Mouse (Mus musculus) fibroblast of lung, adult 2 months (primary cell): ENCODE measurements around the gene Hpcal1.

Source experiments
- DNase-seq: peaks from one replicate; pipeline ENCODE4 v3.0.0-alpha.2; 2011; ENCODE audit warnings: low read depth

The Hpcal1 gene

DNA sequence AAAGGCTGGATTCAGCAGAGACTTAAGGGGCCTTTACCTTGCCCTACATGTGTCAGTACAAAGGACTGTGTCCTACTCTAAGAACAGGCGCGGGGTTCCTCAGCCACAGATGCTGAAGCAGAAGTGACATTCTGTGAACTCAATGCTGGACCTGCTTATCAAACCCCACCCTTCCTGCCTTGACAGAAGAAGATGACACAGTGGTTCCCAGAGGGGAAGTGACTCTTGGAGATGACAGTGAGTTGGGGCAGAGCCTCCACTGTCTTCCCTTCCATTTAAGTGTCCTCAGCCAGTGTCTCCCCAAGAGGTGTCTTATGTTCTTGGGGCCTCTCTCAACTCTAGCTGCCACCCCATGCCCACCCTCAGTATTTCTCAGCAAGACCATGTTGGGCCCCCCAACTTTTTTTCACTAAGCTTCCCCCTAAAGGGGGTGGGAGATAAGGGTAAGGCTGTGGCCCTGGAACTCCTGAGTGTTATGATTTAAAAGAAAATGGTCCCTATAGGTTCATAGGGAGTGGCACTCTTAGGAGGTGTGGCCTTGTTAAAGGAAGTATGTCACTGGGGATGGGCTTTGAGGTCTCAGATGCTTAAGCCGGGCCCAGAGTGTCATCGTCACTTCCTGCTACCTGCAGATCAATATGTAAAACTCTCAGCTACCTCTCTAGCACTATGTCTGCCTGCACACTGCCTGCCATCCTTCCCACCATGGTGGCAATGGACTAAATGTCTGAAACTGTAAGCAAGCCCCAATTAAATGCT lies 25.2 kb downstream of the Hpcal1 start:
- no peak for DNase-seq

DNA sequence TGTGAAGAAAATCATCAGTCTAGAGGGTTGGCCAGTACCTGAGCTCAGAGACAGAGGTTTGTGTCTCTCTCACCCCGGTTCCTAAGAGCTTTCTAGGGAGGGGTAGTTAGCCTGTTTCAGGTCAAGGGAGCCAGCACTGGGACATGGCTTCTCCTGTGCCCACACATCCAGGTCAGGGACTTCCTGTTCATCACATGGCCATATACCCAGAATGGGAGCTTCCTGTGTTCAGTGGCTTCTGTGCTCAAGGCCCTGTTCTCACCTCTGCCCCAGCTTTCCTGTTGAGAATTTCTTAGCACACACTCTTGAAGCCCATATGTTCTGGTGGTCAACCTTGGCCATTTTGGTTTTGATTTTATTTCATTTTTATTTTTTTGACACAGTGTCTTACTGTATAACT lies 26.6 kb downstream of the Hpcal1 start:
- no peak for DNase-seq

DNA sequence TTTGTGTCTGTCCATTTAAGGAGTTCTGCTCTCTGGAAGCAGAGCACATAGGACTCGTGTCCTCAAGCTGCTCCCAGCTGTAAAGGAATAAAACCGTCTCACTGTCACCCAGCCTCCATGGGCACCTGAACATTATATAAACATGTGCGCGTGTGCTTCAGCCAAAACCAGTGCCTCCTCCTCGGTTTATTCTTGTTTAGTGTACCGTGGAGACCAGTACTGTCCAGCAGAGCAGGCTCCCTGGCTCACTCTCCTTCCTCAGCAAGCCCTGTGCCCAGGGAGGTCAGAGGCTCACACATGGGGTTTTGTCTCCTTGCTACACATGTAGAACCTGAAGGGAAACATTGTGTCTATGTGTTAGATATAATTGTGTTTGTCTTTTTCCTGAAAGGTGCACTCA lies 27.5 kb downstream of the Hpcal1 start:
- DNase-seq = no peak

DNA sequence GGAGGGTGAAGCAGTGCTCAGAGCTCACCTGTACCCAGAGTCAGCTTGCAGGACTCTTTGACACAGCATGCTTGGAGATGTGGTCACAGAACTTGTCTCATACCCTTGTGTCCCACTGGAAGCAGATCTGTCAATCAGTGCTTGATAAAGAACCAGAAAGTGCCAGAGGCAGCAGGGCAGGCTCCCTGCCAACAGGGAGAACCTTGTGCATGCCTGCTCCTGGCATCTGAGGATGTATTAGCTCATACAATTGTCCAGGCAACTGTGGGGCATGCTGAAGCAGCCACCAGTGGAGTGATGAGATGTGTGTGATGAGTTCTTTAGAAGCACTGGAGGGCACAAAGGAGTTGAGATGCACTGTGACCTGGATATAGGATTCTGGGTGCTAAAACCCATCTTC lies 30.4 kb downstream of the Hpcal1 start:
- no peak for DNase-seq

DNA sequence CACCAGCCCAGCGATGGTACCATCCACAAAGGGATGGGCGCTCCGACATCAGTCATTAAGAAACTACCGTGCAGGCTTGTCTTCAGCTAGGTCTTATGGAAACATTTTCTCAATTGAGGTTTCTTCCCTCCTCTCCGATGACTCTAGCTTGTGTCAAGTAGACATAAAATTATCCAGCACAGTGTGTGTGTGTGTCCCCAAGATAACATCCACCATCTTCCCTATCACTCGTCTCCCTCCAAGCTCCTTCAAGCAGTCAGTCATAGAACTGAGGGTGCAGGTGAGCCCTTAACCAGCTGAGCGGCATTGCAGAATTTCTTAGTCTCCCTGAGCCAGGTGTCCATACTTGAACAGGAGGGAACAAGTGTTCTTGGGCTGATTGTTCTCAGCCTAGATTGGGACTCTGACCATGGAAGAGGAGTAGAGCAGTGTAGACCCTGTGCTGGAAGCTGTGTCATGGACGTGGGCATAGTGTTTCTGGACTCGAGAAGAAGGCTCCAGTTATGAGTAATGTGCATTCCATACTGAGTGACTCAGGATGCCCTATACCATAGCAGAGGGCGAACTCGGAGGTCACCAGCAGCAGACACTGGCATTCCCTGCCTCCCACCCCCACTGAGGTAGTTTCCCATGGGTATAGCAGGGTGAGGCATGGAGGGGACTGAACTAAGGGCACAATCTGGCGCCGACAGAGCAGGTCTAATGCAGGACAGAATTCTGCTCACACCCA lies 32.0 kb downstream of the Hpcal1 start:
- no peak for DNase-seq

DNA sequence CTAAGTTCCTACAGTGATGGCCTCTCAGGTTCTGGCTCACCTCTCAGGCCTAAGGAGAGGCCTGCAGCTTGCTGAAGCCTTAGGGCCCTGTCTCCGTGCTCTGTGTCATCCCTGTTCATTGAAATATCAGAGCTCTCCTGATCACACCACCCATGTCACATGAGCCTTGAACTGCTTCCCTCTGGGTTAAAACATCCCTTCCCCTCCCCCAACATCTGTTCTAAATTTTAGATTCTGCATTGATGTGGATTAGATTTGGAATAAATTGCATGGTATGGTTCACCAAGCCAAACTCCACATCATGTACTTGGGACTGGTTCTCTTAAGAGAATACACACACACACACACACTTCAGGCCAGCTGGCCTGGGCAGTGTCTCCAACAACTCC lies 32.5 kb downstream of the Hpcal1 start:
- no peak for DNase-seq

DNA sequence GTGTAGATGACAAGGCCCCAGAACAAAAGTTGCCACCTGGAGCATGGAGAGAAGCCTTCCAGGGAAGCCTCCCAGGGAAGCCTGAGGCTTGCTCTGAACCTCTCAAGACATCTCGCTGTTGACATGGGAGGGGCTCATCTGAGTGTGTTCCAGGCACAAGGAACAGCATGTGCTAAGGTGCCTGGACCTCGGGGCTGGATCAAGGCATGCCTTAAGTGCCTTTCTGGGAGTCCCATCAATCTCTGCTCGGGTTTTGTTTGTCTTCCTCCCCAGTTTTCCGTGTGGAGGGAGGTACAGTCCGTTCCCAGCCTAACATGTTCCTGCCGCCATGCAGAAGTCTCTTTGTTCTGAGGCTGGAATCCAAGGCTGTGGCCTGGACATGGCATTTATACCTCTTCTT lies 33.3 kb downstream of the Hpcal1 start:
- DNase-seq = no peak

DNA sequence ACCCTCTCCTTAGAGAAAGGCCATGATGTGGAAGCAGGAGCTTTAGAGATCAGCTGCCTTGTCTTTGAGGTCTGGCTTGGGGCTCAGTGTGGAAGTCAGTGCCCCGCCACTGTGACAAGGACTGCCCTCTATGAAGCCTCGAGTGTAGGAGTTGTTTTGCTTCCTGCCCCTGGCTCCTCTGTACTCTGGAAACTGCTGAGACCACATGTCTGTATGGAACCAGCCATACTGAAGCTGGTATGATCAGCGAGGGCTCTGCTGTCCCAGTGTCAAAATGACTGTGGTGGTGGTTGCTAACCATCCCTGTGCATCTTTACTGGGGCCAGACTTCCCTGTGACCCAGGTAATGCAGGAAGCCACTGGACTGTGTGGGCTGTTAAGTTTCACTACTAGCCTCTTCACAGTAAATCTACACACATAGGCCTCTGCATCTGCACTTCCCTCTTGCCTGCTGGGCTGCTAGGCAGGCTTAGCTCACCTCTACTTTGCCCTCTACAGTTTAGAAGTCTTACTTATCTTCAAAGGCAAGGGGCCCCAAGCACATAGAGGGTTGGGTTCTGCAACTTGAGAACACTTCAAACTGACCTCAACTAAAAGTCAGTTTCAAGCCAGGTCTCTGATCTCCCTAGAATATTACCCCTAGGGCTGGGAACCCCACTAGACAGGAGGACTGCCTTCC lies 33.9 kb downstream of the Hpcal1 start:
- no peak for DNase-seq

DNA sequence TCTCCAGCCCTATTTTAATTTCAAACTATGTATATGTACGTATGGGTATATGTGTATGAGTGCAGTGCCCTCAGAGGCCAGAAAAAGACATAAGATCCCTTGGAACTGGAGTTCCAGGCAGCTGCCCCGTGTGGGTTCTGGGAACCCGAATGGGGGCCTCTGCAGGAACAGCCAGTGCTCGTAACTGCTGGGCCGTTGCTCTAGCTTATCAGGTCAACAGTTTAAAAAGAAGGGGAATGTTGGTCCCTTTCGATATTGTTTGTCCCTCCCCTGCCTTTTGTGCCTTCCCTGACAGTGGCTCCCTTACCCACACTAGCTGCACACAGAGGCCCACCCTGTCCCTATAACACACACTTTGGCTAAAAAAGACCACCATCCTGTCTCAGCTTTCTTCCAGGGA lies 34.9 kb downstream of the Hpcal1 start:
- no peak for DNase-seq

DNA sequence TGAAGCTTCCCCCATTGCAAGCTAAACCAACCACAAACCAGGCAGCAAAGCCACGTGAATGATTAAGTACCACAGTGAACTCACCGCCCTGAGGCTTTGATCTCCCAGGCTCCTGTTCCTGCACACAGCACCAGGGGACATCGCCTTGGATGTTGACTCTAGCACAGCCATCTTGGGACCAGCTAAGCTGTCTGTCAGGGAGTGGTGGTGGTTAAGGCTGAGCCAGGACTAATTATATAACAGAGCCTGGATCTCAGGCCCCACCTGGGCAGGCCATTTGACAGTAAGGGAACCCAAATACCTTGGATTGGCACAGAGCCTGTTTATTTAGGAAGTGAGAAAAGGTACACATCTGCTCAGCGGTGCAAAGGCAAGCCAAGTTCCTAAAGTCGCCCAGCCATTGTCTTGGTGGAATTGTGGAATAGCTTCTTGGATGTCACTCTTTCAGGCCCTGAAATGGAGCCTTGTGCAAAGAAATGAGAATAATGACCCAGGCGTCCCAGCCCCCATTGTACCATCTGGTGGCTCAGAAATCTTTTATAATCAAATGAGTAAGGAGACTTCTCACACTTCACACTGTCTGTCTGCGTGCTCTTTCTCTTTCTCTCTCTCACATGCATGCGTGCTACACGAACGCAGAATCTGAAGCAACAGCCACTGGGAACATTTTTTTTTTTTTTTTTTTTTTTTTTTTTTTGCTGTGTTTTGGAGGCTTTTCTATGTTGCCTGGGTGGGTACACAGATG lies 36.1 kb downstream of the Hpcal1 start:
- DNase-seq = no peak

DNA sequence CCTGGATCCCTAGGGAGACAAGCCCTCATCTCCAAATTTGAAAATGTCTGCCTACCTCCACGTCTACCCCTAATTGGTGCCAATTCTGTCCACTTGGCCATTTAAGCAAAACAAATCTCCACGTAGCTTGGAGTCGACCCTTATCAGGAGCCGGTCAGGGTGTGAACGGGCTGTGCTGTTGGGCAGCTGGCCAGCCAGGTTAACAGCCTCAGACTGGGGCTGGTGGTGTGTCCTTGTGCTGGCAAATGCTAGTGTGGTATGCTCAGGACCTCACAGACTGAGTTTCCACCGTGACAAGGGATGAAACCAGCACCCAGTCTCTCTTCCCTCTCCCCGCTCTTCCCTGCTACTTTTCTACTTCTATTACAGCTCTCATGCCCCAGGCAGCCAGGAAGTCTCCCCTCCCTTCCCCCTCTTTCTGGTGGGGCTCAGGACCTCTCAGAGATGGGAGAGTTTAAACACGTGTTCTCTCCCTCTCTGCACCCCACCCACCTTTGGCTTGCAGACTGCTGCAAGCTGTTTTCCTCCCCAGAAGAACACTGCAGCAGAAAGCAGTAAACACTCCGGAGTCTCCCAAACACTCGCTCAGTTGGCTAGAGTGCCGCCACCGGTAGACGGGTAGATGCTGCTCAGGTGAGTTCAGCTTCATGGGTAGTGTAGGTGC lies 37.2 kb downstream of the Hpcal1 start:
- DNase-seq = no peak

DNA sequence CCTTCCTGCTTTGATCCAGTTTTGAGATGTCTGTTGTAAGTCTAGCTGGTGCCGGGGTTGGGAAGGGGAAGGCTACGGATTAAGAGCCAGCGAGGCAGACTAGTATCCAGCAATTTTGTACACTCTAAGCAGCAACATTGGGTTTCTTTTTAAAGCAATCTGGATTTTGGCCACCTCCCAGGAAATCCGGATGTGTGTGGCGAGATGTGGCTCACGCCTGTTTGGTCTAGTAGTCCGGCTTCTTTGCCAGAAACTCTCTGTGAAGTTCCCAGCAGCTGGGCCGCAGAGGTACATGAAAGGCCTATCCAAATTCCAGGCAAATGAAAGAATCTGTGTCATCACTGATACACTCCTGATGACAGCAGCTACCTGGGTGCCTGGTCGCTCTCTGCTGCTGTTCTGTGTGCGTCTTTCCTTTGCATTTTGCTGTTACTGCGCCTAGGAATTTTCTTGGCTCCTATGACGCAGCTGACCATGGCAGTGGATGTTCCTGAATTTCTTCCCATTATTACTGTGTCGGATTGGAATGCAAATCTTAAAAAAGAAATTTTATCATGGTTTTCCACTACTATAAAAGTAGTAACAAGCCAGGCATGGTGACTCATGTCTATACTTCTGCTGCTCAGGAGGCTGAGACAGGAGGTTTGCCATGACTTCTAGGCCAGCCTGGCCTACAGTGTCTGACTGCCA lies 38.7 kb downstream of the Hpcal1 start:
- peak; percentile 81 for DNase-seq

DNA sequence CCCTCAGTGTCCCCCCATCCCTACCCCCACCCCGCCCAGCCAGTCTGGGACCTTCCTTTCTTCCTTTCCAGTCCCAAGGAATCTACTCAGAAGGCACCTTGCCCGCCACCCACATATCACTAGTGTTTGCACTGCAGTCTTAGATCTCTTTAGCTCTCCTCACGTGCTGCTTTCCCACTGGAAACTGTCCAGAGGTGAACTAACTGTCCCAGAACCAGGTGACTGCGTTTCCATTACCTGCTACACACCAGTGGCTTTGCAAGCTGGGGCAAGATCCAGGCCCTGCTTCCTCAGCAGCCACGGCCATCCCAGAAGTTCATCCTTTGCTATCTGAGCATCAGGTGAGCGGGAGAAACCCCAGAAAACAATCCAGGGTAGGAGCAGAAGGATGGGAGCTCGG lies 41.4 kb downstream of the Hpcal1 start:
- DNase-seq = no peak

DNA sequence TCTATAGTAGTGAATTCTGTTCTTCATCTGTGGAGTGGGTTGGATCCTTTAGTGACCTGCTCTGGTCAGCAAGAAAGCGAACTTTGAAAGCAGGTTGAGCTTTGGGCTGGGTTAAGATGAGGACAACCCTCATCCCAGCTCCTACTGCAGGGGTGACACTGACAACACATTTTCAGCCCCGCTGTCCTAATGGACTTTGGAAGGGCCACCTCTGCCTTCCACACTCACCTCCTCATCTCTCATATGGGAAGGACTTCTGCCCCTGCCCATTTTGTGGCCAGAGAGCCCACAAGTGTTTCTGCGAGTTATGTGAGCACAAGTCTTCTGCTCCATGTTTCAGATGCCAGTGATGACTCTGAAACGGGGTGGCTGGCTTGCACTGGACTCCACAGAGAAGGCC lies 41.9 kb downstream of the Hpcal1 start:
- DNase-seq = no peak

DNA sequence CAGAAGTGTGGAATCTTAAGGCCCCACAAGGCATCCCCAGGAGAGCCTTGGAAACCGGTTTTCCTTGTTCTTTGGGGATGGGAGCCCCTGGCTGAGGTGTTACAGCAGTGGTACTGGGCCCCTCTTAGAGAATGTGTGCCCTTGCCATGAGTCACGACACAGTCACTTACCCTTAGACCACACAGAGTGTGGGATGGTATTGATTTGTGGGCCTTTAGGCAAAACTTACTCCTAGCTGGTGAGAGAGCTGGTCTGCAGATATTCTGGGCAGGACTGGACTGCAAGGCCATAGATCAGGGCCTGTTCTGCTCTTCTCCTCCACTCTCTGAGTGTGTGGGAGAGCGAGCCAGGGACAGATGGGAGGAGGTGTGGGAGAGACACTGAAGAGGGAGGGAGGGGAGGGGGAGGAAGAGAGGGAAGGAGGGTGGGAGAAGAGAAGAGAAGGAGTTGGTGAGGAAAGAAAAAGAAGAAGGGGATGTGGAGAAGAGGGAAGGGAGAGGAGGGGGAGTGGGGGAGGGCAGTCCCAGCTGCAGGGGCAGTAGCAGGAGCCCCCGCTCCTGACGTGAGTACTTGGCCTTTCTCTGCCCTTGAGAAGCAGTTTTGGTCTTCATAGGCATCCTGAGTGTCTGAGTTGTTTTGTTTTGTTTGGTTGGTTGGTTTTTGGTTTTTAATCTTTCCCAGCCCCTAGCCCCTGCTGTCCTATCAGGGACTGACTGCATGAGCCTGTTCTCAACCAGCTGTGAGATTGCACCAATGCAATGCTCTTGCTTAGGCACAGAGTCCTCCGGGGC lies 42.7 kb downstream of the Hpcal1 start:
- no peak for DNase-seq

DNA sequence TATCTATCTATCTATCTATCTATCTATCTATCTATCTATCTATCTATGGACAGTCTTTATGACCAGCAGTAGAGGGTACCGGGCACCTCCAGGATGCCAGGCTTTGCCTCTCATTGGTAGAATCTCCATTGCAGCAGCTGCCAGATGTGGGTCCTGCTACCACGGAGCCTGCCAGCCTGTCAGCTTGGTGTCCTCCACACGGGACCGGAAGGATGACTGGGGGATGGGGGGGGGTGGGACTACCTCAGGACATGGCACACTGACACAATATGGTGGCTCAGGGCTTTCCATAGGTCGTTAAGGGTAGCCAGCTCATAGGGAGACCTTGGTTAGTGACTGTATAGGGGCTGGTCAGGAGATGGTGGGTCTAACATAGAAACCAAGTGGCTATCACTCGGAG lies 45.7 kb downstream of the Hpcal1 start:
- no peak for DNase-seq

DNA sequence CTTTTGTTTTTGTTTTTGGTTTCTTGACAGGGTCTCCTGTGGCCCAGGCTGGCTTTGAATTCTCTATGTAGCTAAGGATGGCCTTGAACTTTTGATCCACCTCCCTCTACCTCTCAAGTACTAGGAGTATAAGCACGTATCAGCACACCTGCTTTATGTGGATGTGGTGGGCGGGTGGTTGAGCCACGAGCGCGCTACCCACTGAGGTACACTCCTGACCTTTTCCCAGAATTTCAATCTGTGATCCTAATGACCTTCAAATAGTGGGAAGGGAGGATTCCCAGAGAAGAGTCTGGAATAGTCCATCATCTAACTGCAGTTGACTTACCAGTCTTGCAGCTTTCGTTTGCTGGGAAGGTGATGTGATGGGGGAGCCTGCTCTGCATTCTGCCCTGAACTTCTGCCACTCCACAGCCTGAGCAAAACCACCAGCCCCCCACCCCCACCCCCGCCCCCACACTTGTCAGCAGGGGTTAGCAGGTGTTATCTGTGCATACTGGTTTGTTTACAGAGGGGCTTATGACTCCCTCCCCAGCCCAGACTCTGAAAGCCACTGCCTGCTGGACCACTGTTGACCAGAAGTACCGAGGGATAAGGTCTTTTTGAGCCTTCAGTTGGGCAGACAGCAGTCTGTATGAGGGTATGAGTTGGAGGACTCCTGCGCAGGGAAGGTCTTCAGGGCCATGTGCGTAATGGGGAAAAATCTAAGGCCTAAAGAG lies 46.4 kb downstream of the Hpcal1 start:
- DNase-seq = no peak

DNA sequence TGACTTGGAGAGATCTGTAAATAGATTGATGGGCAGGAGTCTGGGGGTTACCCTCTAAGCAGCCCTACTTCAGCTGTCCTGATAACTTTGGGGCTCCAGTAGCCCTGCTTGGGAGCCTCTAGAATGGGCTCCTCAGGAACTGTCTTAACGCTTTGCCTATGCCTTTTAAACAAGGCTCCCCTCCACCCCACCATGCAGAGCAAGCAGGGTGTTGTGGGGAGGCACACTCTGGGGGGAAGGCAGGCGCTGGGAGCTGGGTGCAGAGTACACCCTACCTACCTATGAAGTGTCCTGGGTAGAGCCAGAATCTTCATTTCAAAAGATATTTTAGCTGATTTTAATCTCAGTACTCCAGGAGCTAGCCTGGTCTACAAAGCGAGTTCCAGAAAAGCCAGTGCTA lies 47.2 kb downstream of the Hpcal1 start:
- no peak for DNase-seq

DNA sequence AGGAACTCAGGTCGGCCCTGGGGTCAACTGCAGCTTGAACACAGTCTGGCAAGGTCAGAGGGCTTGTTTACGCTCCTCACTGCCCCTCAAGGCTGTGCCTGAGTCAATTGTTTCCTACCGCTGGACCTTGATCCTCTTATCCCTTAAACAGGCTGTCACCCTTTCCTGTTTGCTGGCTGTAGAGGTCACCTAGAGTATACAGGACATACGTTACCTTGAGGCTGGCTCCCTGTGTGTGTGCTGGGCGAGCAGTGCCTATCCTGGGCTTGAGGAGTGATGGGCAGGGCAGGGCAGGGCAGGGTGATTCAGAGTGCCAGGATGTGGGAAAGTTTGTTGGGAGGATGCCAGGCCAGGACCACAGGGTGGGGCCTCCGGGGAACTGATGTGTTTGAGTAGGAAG lies 47.8 kb downstream of the Hpcal1 start:
- no peak for DNase-seq

DNA sequence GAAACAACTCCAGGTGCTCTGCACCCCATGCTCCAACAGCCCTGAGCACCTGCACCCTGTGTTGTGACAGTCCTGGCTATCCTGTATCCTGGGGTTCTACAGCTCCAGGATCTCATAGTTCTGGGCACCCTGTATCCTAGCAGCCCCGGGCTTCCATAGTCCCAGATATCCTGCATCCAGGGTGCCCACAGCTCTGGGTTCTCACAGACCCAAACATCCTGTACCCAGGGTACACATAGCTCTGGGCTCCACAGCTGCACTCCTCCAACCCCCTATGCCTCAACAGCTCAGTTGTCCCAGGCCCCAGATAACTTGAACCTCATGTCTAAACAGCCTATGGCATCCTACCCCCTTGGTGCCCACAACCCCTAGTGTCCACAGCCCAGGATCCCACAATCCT lies 49.6 kb downstream of the Hpcal1 start:
- DNase-seq = no peak
